Mouse (Mus musculus): ENCODE measurements around the gene Lrrc66. TPM values are rescaled to one million over a fixed set of nuclear protein-coding genes. Genes with fewer than 3 reads are reported as not detected.
A peak's percentile ranks its signal among the peaks of the same experiment; 100 is the strongest.

The Lrrc66 gene
- polyA plus RNA-seq, 1 experiment = 8.0 TPM

- TF ChIP-seq POLR2A (IDR thresholded peaks at IDR 0.05; ENCODE audit: low read depth, low read length) (no peak), CTCF (conservative IDR thresholded peaks at IDR 0.05; ENCODE audit: insufficient read depth, insufficient read length, low read depth, low read length) (no peak)
- Histone ChIP-seq H3K27me3 (replicated peaks; ENCODE audit: control insufficient read depth, insufficient read depth, low read length) (no peaks in the 10 kb centered on the region), H3K4me1 (ENCODE audit: control insufficient read depth, insufficient read depth, low read length) (peaks cover 7% of the 10 kb centered on the region; the same call in 1 of the 2 replicates), H3K36me3 (ENCODE audit: control insufficient read depth, insufficient read depth, low read length) (no peaks in the 10 kb centered on the region), H3K4me3 (ENCODE audit: insufficient read depth, low read depth, low read length) (no peak overlapping the region), H3K27ac (ENCODE audit: insufficient read depth, low read depth, low read length) (no peak overlapping the region)
- 92% methylated on average over 3 of the region's 3 CpGs for WGBS
- DNase-seq = no peak
Measured at GRCm38 (mm10) chr5:73578131-73578530, 54.2 kb downstream of the Lrrc66 start.

GRCm38 (mm10) chr5:73576708-73577107 lies 55.6 kb downstream of the Lrrc66 start:
- Histone ChIP-seq H3K27me3 (replicated peaks; ENCODE audit: control insufficient read depth, insufficient read depth, low read length) (no peaks in the 10 kb centered on the region), H3K27ac (ENCODE audit: insufficient read depth, low read depth, low read length) (peak overlapping the region; percentile 0; the same call in 1 of the 2 replicates), H3K4me1 (ENCODE audit: control insufficient read depth, insufficient read depth, low read length) (peaks cover 7% of the 10 kb centered on the region; the same call in 1 of the 2 replicates), H3K4me3 (ENCODE audit: insufficient read depth, low read depth, low read length) (no peak overlapping the region), H3K36me3 (ENCODE audit: control insufficient read depth, insufficient read depth, low read length) (no peaks in the 10 kb centered on the region)
- TF ChIP-seq CTCF (conservative IDR thresholded peaks at IDR 0.05; ENCODE audit: insufficient read depth, insufficient read length, low read depth, low read length) = no peak
- no peak for TF ChIP-seq POLR2A (IDR thresholded peaks at IDR 0.05; ENCODE audit: low read depth, low read length)
- DNase-seq = no peak
- 76% methylated on average over 7 of the region's 7 CpGs for WGBS

GRCm38 (mm10) chr5:73574616-73575015 lies 57.7 kb downstream of the Lrrc66 start:
- Histone ChIP-seq H3K27ac (ENCODE audit: insufficient read depth, low read depth, low read length) (no peak overlapping the region), H3K4me1 (ENCODE audit: control insufficient read depth, insufficient read depth, low read length) (peaks cover 7% of the 10 kb centered on the region; the same call in 1 of the 2 replicates), H3K4me3 (ENCODE audit: insufficient read depth, low read depth, low read length) (no peak overlapping the region), H3K36me3 (ENCODE audit: control insufficient read depth, insufficient read depth, low read length) (no peaks in the 10 kb centered on the region), H3K27me3 (replicated peaks; ENCODE audit: control insufficient read depth, insufficient read depth, low read length) (no peaks in the 10 kb centered on the region)
- WGBS = 65% methylated on average over 4 of the region's 4 CpGs
- TF ChIP-seq POLR2A (IDR thresholded peaks at IDR 0.05; ENCODE audit: low read depth, low read length) (no peak), CTCF (conservative IDR thresholded peaks at IDR 0.05; ENCODE audit: insufficient read depth, insufficient read length, low read depth, low read length) (no peak)
- no peak for DNase-seq

GRCm38 (mm10) chr5:73573789-73574188 lies 58.5 kb downstream of the Lrrc66 start:
- no peak overlapping the region for H3K4me3 ChIP-seq (ENCODE audit: insufficient read depth, low read depth, low read length)
- TF ChIP-seq POLR2A (IDR thresholded peaks at IDR 0.05; ENCODE audit: low read depth, low read length) (no peak), CTCF (conservative IDR thresholded peaks at IDR 0.05; ENCODE audit: insufficient read depth, insufficient read length, low read depth, low read length) (no peak)
- no peaks in the 10 kb centered on the region for H3K27me3 ChIP-seq (replicated peaks; ENCODE audit: control insufficient read depth, insufficient read depth, low read length)
- H3K27ac ChIP-seq (ENCODE audit: insufficient read depth, low read depth, low read length) = no peak overlapping the region
- peaks cover 7% of the 10 kb centered on the region; the same call in 1 of the 2 replicates for H3K4me1 ChIP-seq (ENCODE audit: control insufficient read depth, insufficient read depth, low read length)
- peak; percentile 48 for DNase-seq
- no peaks in the 10 kb centered on the region for H3K36me3 ChIP-seq (ENCODE audit: control insufficient read depth, insufficient read depth, low read length)
- WGBS = 84% methylated on average over 7 of the region's 7 CpGs

GRCm38 (mm10) chr5:73572846-73573245 lies 59.5 kb downstream of the Lrrc66 start:
- no peak overlapping the region for H3K27ac ChIP-seq (ENCODE audit: insufficient read depth, low read depth, low read length)
- no peaks in the 10 kb centered on the region for H3K27me3 ChIP-seq (replicated peaks; ENCODE audit: control insufficient read depth, insufficient read depth, low read length)
- WGBS = 91% methylated on average over 2 of the region's 2 CpGs
- no peak for DNase-seq
- H3K4me3 ChIP-seq (ENCODE audit: insufficient read depth, low read depth, low read length) = no peak overlapping the region
- TF ChIP-seq POLR2A (IDR thresholded peaks at IDR 0.05; ENCODE audit: low read depth, low read length) (no peak), CTCF (conservative IDR thresholded peaks at IDR 0.05; ENCODE audit: insufficient read depth, insufficient read length, low read depth, low read length) (no peak)
- no peaks in the 10 kb centered on the region for H3K36me3 ChIP-seq (ENCODE audit: control insufficient read depth, insufficient read depth, low read length)
- peaks cover 7% of the 10 kb centered on the region; the same call in 1 of the 2 replicates for H3K4me1 ChIP-seq (ENCODE audit: control insufficient read depth, insufficient read depth, low read length)

- H3K36me3 ChIP-seq (ENCODE audit: control insufficient read depth, insufficient read depth, low read length) = no peaks in the 10 kb centered on the region
- no peak overlapping the region for H3K4me3 ChIP-seq (ENCODE audit: insufficient read depth, low read depth, low read length)
- H3K27ac ChIP-seq (ENCODE audit: insufficient read depth, low read depth, low read length) = no peak overlapping the region
- H3K4me1 ChIP-seq (ENCODE audit: control insufficient read depth, insufficient read depth, low read length) = peaks cover 7% of the 10 kb centered on the region; the same call in 1 of the 2 replicates
- no peak for DNase-seq
- WGBS = 91% methylated on average over 6 of the region's 6 CpGs
- H3K27me3 ChIP-seq (replicated peaks; ENCODE audit: control insufficient read depth, insufficient read depth, low read length) = no peaks in the 10 kb centered on the region
- TF ChIP-seq POLR2A (IDR thresholded peaks at IDR 0.05; ENCODE audit: low read depth, low read length) (no peak), CTCF (conservative IDR thresholded peaks at IDR 0.05; ENCODE audit: insufficient read depth, insufficient read length, low read depth, low read length) (no peak)
Measured at GRCm38 (mm10) chr5:73571395-73572156, 60.8 kb downstream of the Lrrc66 start.

- TF ChIP-seq CTCF (conservative IDR thresholded peaks at IDR 0.05; ENCODE audit: insufficient read depth, insufficient read length, low read depth, low read length) (no peak), POLR2A (IDR thresholded peaks at IDR 0.05; ENCODE audit: low read depth, low read length) (no peak)
- Histone ChIP-seq H3K27me3 (replicated peaks; ENCODE audit: control insufficient read depth, insufficient read depth, low read length) (no peaks in the 10 kb centered on the region), H3K4me1 (ENCODE audit: control insufficient read depth, insufficient read depth, low read length) (no peaks in the 10 kb centered on the region), H3K36me3 (ENCODE audit: control insufficient read depth, insufficient read depth, low read length) (no peaks in the 10 kb centered on the region), H3K27ac (ENCODE audit: insufficient read depth, low read depth, low read length) (no peak overlapping the region), H3K4me3 (ENCODE audit: insufficient read depth, low read depth, low read length) (no peak overlapping the region)
- no peak for DNase-seq
- WGBS = 90% methylated on average over 5 of the region's 5 CpGs
Measured at GRCm38 (mm10) chr5:73569181-73569580, 63.1 kb downstream of the Lrrc66 start.
